Mouse (Mus musculus) midbrain, postnatal 0 days (tissue): ENCODE data around the gene Gm30191. TPM values are rescaled to one million over a fixed set of nuclear protein-coding genes. Genes with fewer than 3 reads are reported as not detected.

ENCODE experiments used
- ATAC-seq: fragments of 200-750 bp; cut with Nextera tagmentation; 2 replicates; pipeline ENCODE4 v1.8.0; 2017; ENCODE audit warnings: moderate number of reproducible peaks, mild to moderate bottlenecking, moderate TSS enrichment, moderate library complexity; ENCODE audit not compliant: low FRiP score
- DNase-seq: peaks from one replicate; pipeline ENCODE4 v3.0.0-alpha.2; 2015; ENCODE audit warnings: low spot score
- H3K27ac ChIP-seq: fragments of 300-500 bp; sonication (generic); 2 replicates; pipeline ENCODE4 v1.5.1; 2014; ENCODE audit warnings: low read depth, mild to moderate bottlenecking, low read length, mixed read lengths
- H3K27me3 ChIP-seq: fragments of 300-500 bp; sonication (generic); 2 replicates; pipeline ENCODE4 v1.6.1; 2014; ENCODE audit warnings: low read length, control low read depth, mixed read lengths; ENCODE audit not compliant: insufficient read depth
- H3K36me3 ChIP-seq: fragments of 300-500 bp; sonication (generic); 2 replicates; pipeline ENCODE4 v1.6.1; 2014; ENCODE audit warnings: low read length, control low read depth, mixed read lengths; ENCODE audit not compliant: insufficient read depth
- H3K4me1 ChIP-seq: fragments of 300-500 bp; sonication (generic); 2 replicates; pipeline ENCODE4 v1.6.1; 2014; ENCODE audit warnings: mild to moderate bottlenecking, control low read depth, antibody characterized with exemption, low read length, mixed read lengths; ENCODE audit not compliant: insufficient read depth
- H3K4me2 ChIP-seq: fragments of 300-500 bp; sonication (generic); 2 replicates; pipeline ENCODE4 v1.6.1; 2014; ENCODE audit warnings: low read depth, mild to moderate bottlenecking, low read length, mixed read lengths; ENCODE audit not compliant: poor library complexity, severe bottlenecking
- H3K4me3 ChIP-seq: fragments of 300-500 bp; sonication (generic); 2 replicates; pipeline ENCODE4 v1.5.1; 2014; ENCODE audit warnings: low read depth, mild to moderate bottlenecking, low read length, moderate library complexity
- H3K9ac ChIP-seq: fragments of 300-500 bp; sonication (generic); replicated peaks from 2 replicates; pipeline ENCODE4 v1.6.1; 2014; ENCODE audit warnings: mild to moderate bottlenecking, low read length, moderate library complexity, mixed read lengths; ENCODE audit not compliant: poor library complexity, severe bottlenecking
- H3K9me3 ChIP-seq: fragments of 300-500 bp; sonication (generic); 2 replicates; pipeline ENCODE4 v1.6.1; 2016; ENCODE audit warnings: low read length, control low read depth
- CTCF ChIP-seq: IDR thresholded peaks from 2 replicates; pipeline ENCODE4 v1.5.1; 2016; ENCODE audit warnings: antibody characterized with exemption, mild to moderate bottlenecking
- whole genome bisulfite sequencing: fragments of 180-500 bp; shearing (Covaris S2); extraction: QIAGEN DNeasy Blood & Tissue Kit; methylation state at CpG from one replicate; pipeline ENCODE4 v1.1.7; 2014; 5-methylcytosine and 5-hydroxymethylcytosine counted together
- polyA plus RNA-seq: library from polyadenylated mRNA; unstranded; fragments of >200 nt; fragmentation: Nextera tagmentation; extraction: Ambion mirVana; gene quantifications from 2 replicates; pipeline ENCODE4 v1.2.1, GENCODE M21; 2015
- total RNA-seq: library from RNA; depleted of rRNA; stranded (reverse); fragments of >200 nt; gene quantifications from 2 replicates; pipeline ENCODE4 v1.2.3, GENCODE M21; 2014; rRNA removed

Gm30191 gene
- total RNA-seq (not detected in 2 replicates), polyA plus RNA-seq (0.37 and 0.42 TPM in 2 replicates)

DNA sequence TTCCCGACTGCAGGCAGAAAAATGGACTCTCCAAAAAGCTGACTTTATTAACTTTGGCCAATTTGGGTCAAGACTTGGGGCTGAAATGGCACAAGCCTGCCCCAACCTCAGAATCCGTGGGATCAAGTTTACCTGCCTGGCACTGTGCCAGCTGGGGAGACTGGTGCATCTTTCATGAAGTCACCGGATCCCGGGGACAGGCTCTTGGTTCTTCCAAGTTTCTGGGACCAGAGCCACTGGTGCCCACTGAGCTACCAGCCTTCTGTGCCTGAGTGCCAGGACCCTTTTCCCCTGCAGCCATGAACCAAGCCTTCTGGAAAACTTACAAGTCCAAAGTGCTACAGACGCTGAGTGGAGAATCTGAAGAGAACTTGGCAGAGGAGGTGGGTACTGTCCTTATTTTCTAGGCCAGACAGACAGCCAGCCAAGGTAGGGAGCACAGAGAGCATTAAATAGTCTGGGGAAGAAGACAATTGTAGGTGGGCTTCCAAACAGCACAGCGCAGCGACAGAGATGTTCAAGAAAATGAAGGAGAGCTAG lies at the start of gene Gm30191:
TSS of gene Gm30191 (plus strand) at position 217 of the 540 bp plus-strand sequence.
- Histone ChIP-seq H3K9me3 (no peaks in the 10 kb centered on the region), H3K4me3 (peak within 1 kb of the TSS; percentile 67), H3K27ac (no peak within 1 kb of the TSS), H3K9ac (no peak within 1 kb of the TSS), H3K4me1 (peaks cover 12% of the 10 kb centered on the region; the same call in 1 of the 2 replicates), H3K4me2 (peak within 1 kb of the TSS; percentile 97), H3K27me3 (peaks cover 18% of the 10 kb centered on the region), H3K36me3 (no peaks in the 10 kb centered on the region)
- TF ChIP-seq CTCF: no peak
- DNase-seq (peak; percentile 30), ATAC-seq (no peak)
- WGBS: 72% methylated on average over 7 of the region's 7 CpGs

DNA sequence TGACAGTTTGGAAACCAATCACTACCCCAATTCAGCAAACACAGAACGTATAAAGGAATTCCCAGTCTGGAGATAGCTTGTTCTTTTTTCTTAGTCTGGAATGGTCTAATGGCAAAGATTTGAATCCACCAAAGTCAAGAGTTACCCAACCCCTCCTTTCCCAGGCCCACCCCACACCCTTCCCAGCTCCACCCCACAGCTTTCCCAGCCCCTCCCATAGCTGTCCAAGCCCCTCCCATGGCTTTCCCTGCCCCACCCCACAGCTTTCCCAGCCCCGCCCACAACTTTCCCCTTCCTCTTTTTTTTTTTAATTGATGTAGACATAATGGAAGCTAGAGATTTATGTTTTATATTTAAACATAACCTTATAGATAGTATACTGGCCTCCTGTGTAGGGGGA lies 47.4 kb upstream of the Gm30191 start:
- no peak overlapping the region for H3K9ac ChIP-seq
- no peak for TF ChIP-seq CTCF
- H3K36me3 ChIP-seq: no peaks in the 10 kb centered on the region
- no peak overlapping the region for H3K27ac ChIP-seq
- DNase-seq: no peak
- H3K4me2 ChIP-seq: no peak overlapping the region
- no peaks in the 10 kb centered on the region for H3K9me3 ChIP-seq
- no peaks in the 10 kb centered on the region for H3K4me1 ChIP-seq
- no peak overlapping the region for H3K4me3 ChIP-seq
- 86% methylated on average over 2 of the region's 2 CpGs for WGBS
- ATAC-seq: no peak
- H3K27me3 ChIP-seq: no peaks in the 10 kb centered on the region

- H3K27ac ChIP-seq: no peak within 1 kb of the TSS
- ATAC-seq: no peak
- H3K27me3 ChIP-seq: no peaks in the 10 kb centered on the region
- no peak for TF ChIP-seq CTCF
- no peak within 1 kb of the TSS for H3K4me2 ChIP-seq
- no peak within 1 kb of the TSS for H3K4me3 ChIP-seq
- H3K36me3 ChIP-seq: no peaks in the 10 kb centered on the region
- WGBS: 91% methylated on average over 4 of the region's 4 CpGs
- no peaks in the 10 kb centered on the region for H3K4me1 ChIP-seq
- DNase-seq: no peak
- H3K9ac ChIP-seq: no peak within 1 kb of the TSS
- no peaks in the 10 kb centered on the region for H3K9me3 ChIP-seq
Measured at GRCm38 (mm10) chr4:134202904-134203303, 43.8 kb upstream of the Gm30191 start, which contains the start of gene Gm7534. Gm7534 (minus strand) TSS chr4:134203004.

- H3K4me1 ChIP-seq: no peaks in the 10 kb centered on the region
- whole genome bisulfite sequencing: 93% methylated on average over 17 of the region's 17 CpGs
- H3K4me3 ChIP-seq: no peak overlapping the region
- ATAC-seq (no peak), DNase-seq (no peak)
- H3K9me3 ChIP-seq: no peaks in the 10 kb centered on the region
- H3K27ac ChIP-seq: no peak overlapping the region
- no peak overlapping the region for H3K4me2 ChIP-seq
- H3K36me3 ChIP-seq: no peaks in the 10 kb centered on the region
- H3K27me3 ChIP-seq: no peaks in the 10 kb centered on the region
- TF ChIP-seq CTCF: no peak
- no peak overlapping the region for H3K9ac ChIP-seq
Measured at GRCm38 (mm10) chr4:134203340-134203896, 43.3 kb upstream of the Gm30191 start.

DNA sequence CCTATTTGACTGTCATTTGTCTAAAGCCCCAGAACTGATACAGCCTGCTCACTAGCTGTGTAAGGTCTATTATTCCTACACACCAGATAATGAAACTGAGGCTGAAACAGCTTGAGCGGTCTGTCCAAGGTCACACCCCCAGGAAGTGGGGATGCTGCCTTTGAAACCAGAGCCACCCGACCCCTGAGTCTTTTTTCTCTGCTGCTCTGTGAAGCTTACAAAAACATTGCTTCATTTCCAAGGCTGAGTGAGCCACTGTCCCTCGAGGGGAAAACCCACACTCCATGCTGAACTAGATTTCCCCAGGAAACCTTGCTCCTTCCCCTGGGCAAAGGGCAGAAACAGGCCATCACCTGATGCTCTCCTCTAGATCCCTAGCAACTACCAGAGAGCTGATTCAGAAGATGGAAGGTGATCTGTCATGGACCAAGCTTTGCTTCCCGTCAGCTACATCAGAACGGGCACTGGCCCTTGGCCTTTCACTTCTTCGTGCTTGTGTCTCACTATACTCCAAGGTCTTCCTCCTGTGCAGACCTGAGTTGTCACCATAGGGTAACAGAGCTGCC lies 40.2 kb upstream of the Gm30191 start:
- Histone ChIP-seq H3K4me1 (no peaks in the 10 kb centered on the region), H3K4me3 (no peak overlapping the region), H3K9ac (no peak overlapping the region), H3K4me2 (no peak overlapping the region), H3K36me3 (no peaks in the 10 kb centered on the region), H3K27ac (no peak overlapping the region), H3K9me3 (no peaks in the 10 kb centered on the region), H3K27me3 (no peaks in the 10 kb centered on the region)
- no peak for TF ChIP-seq CTCF
- no peak for DNase-seq
- ATAC-seq: no peak
- WGBS: 67% methylated on average over 6 of the region's 6 CpGs
